Mouse (Mus musculus) bone marrow, adult 2 months (tissue): ENCODE measurements around the gene Nhlrc4.

ENCODE experiments used
- CTCF ChIP-seq: fragments of 200-500 bp; IDR thresholded peaks from 2 replicates; pipeline ENCODE4 v1.5.1; 2011; ENCODE audit warnings: low read length, control low read depth; ENCODE audit not compliant: control insufficient read depth, insufficient read depth
- POLR2A ChIP-seq: fragments of 200-500 bp; IDR thresholded peaks from 2 replicates; pipeline ENCODE4 v1.6.1; 2011; ENCODE audit warnings: low read depth, mild to moderate bottlenecking, control low read depth, low read length, borderline replicate concordance; ENCODE audit not compliant: control insufficient read depth

- TF ChIP-seq POLR2A = no peak
- no peak for TF ChIP-seq CTCF
These were observed 48.7 kb upstream of the Nhlrc4 start for GRCm38 (mm10) chr17:25993489-25993888.
